Mouse (Mus musculus) A20 (cell line): ENCODE data around the gene Cdk7.

Experiments used
- DNase-seq: peaks from one replicate; pipeline ENCODE4 v3.0.0-alpha.2; 2011; ENCODE audit warnings: low read depth, low spot score

Cdk7 gene

DNA sequence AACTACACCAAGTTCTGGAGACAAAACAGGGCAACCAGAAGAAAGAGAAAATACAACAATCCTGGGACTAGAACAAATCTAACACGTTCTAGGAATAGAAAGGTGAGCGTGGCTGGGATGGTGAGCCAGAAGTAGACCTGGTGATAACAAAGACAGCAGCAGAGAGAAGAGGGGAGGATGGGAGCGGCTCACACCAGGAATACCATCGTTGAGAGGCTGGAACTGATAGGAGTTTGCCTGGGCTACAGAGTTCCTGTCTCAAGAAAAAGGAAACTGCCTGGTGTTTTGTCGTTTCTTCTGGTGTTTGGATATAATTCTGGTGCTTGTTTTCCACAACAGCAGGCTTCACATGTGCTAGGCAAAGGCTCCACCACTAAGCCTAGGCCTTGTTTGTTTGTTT, 2.7 kb downstream of the Cdk7 start:
- no peak for DNase-seq

DNA sequence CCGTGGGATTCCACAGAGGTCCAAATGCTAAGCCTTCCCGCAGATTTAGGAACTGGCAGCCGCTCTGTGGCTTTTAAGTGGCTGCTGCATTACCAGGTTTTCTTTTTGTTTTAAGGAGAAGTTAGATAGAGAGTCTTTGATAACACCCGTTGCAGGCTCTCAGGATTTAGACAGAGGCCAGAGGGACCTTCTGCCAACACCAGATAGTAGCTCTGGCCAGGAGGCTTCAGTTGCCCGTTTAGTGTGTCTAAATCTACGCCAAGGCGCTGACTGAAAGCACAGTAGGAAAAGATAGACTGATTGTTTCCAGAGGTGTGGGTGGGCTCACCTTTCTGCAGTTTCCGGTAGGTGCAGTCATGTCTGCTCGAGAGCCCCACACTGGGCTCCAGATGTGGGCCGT, 5.5 kb downstream of the Cdk7 start:
- no peak for DNase-seq

DNA sequence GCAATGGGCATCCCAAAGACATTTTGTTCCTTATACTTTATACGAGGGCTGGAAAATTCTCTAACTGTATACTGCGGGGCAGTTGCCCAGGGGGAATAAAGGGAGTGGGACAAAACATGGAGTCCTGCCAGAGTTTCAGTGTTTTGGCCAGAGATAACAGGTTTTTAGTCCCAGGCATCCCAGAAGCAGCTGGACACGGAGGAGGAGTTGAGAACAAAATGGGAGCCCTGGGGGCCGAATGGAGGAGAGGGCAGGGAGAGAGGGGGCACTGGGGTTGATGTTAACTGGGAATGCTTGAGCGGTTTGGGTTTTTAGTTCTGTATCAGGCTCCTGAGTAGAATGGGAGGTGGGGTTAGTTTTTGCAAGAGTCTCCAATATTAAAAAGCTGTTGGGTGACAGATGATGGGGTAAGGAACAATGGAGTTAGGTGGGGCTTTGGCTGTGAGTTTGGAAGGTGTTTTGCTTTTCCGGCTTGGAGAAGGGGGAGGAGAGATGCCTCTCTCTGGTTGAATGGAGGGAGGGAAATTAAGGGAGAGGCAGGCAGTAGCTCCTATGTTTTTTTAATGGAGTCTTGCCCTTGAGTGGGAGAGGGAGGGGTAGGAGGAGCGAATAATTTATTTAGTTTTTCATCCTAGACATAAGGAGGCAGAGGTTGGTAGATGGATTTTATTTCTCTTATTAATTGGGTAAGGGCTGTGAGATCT, 6.5 kb downstream of the Cdk7 start:
- DNase-seq: no peak

DNA sequence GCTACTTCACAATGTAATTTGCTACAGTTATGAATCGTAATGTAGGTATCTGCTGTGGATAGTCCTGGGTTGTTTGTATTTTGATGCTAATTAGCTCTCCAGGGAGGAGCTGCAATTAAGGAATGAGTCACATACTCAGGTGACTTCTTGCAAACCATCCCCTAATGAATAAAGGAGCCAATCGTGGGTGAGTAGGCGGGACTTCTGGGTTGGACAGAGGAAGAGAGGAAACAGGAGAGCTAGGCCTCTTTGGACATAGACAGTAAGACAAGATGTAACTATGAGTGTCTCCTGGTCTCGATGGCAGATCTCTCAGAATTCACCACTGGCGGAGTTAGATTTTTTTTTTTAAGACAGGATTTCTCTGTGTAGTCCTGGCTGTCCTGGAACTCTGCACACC, 9.1 kb downstream of the Cdk7 start:
- DNase-seq: no peak

DNA sequence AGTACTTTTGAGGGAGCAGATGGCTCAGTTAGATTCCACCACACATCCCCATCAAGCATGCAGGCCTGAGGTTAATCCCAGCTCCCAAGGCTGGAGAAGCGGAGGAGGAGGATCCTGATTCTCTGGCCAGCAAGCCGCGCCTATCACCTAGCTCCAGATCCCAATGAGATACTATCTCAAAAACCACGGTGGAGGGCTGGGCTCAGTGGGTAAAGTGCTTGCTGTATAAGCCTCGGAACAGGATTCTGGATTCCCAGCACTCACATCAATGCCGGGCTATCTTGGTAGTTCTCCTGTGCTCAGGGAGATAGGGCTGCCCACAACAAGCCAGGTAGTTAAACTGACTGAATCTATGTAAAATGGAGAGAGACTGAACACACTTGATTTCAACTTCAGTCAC, 15.3 kb downstream of the Cdk7 start:
- no peak for DNase-seq

- no peak for DNase-seq
Measured at GRCm38 (mm10) chr13:100706206-100706605, 24.5 kb downstream of the Cdk7 start.

- peak; percentile 26 for DNase-seq
Measured at GRCm38 (mm10) chr13:100703468-100703867, 27.3 kb downstream of the Cdk7 start.

DNA sequence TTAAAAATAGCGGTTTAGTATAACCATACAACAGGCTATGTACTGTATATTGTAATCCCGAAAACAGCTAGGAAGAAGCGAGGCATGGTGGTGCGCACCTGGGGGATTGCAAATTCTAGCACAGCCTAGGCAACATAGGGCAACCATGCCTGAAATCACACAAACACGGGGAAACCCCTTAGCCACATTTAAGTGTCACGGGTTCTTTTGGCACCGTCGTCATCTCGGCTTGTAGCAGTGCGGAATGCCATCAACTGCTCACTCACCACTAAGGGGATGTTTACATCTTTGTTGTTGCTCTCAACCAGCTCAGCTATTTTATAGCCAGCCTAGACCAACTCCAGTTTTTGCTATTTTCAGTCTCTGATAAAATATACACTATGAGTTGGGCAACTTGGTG, 31.9 kb downstream of the Cdk7 start:
- DNase-seq: no peak

DNA sequence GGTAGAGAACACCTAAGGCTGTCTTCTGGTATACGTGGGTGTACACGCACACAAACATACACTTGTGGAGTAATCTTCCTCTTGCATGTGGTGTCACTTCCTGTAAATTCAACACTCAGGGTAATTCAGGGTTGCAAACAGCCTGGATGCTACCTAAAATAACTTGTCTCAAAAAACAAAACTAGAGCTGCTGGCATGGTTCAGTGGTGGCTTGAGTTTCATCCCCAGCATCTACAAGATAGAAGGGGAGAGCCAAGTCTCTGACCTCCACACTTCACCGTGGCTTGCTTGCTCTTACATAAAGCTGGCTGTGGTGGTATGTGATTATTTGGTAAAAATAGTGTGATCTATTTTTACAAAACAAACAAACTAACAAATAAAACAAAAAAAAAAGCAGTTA, 33.2 kb downstream of the Cdk7 start:
- no peak for DNase-seq

- DNase-seq: peak; percentile 46
Measured at GRCm38 (mm10) chr13:100687513-100687912, 43.2 kb downstream of the Cdk7 start.

DNA sequence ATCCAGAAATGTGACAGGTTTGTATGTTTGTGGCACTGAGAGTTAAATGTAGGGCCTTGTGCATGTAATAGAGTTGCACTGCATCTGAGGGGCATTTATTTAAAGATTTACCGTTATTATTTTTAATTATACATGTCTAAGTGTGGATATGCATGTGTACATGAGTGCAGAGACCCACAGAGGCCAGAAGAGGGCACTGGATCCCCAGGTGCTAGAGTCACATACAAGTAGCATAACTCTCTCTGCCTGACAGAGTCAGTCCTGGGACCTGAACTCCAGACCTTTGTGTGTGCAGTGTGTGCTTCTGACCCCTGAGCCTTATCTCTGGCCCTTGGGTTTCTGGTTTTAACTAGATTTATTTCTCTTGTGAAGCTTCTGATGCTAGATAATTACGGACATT, 46.4 kb downstream of the Cdk7 start:
- peak; percentile 62 for DNase-seq

GRCm38 (mm10) chr13:100682837-100683236, 47.9 kb downstream of the Cdk7 start:
- peak; percentile 49 for DNase-seq

DNA sequence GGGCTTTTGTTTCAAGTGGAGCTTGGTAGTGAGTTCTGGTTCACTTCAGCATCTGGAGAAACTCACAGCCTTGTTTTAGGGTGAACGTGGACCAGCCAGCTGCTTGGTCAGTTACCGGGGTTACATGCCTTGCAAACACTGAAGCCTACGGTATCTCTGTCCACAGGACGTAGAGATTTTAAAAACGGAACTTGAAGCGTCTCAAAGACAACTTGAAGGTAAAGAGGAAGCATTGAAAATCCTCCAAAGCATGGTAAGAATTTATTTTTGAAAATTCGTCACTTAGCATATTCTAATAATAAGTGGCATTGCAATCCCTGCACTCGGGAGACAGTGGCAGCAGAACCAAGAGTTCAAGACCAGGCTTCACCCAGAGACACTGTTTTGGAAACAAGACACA, 49.1 kb downstream of the Cdk7 start:
- DNase-seq: no peak

GRCm38 (mm10) chr13:100675936-100676635, 54.7 kb downstream of the Cdk7 start:
- no peak for DNase-seq

- no peak for DNase-seq
Measured at GRCm38 (mm10) chr13:100670181-100670741, 60.5 kb downstream of the Cdk7 start.

DNA sequence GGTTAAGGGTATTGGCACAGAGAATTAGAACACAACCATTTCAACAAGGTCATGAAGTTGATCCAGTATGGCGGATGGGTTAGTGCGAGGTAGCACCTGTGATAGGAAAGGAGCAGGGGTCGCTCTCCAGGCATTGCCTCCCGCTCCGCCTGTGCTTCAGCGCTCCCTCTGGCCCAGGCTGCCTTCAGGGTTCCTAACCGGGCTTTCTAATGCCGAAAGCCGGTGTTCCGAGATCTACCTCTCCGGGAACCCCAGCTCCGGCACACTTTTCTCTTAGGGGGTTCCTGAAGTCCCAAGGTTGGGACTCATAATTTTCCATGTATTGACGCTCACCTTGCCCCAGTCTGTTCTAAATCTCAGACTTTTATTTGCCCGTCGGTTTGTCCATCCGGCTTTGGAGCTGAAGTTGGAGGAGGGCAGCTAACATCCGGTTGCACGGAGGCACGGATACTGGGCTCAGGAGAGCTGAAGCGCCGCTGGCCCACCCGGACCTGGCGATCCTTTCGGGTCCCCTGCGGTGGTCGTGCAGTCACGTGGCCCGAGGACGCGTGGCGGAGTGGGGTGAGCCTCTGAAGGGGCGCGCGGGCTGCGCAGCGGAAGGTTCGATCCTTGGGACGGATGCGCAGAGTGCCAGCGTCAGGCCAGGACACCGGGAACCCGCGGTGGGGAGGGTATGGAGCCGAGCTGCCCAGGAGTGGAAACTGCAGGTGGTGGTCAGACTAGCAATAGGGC, 61.3 kb downstream of the Cdk7 start, which contains the start of gene Ccdc125:
TSS of gene Ccdc125 (plus strand) at position 427 of the 732 bp plus-strand sequence.
- no peak for DNase-seq

- peak; percentile 72 for DNase-seq
Measured at GRCm38 (mm10) chr13:100659864-100660456, 70.8 kb downstream of the Cdk7 start.

DNA sequence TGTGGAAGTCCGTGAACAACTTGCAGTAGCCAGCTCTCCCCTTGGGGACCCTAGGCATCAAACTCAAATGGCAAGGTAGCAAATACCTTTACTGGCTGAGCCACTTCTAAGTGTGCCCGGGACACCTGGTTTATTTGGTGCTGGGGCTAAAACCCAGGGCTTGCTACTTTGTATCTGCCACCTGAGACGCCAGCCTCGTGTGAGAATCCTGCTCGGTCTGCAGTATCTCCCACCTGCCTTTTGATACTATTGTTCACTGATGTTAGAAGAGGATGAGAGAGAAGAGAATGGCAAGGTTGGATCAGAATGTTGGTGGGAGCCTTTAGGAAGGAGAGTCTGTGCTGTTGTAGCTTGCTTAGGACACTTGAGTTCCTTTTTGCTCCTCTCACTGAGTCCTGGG, 72.6 kb downstream of the Cdk7 start:
- no peak for DNase-seq
